Mouse (Mus musculus) G1E (cell line): ENCODE measurements around the gene Adamtsl4.
"Not testable (repeated sequence)": the region's sequence is repeated elsewhere in the genome, so short reads cannot be mapped to it uniquely, and the experiment has no call there.

ENCODE experiments used
- CTCF ChIP-seq: IDR thresholded peaks from 2 replicates; pipeline ENCODE4 v1.5.1; 2012; ENCODE audit warnings: low read depth, low read length, inconsistent platforms, mixed read lengths
- GATA1 ChIP-seq: IDR thresholded peaks from 2 replicates; pipeline ENCODE4 v1.6.1; 2012; ENCODE audit warnings: borderline replicate concordance, low read length, inconsistent platforms, mixed read lengths
- GATA2 ChIP-seq: IDR thresholded peaks from 2 replicates; pipeline ENCODE4 v1.6.1; 2012; ENCODE audit warnings: low read depth, low read length, inconsistent platforms, borderline replicate concordance
- POLR2AphosphoS5 ChIP-seq: IDR thresholded peaks from 2 replicates; pipeline ENCODE4 v1.6.1; 2012; ENCODE audit warnings: low read depth, low read length, inconsistent platforms; ENCODE audit not compliant: insufficient replicate concordance
- TAL1 ChIP-seq: conservative IDR thresholded peaks from 2 replicates; pipeline ENCODE4 v1.6.1; 2012; ENCODE audit warnings: low read depth, low read length, inconsistent platforms, mixed read lengths

- not testable (repeated sequence) for TF ChIP-seq CTCF, TAL1, POLR2AphosphoS5, GATA1, GATA2
Observed at GRCm38 (mm10) chr3:95690552-95690951, 2.8 kb upstream of the Adamtsl4 start.
